Mouse (Mus musculus): ENCODE measurements at regions not wholly inside any gene's neighbourhood (a gene's known extent, or its start where the extent isn't known, plus 50 kb on each side); places are given as distances from the start of the nearest gene placed in this dataset.

DNA sequence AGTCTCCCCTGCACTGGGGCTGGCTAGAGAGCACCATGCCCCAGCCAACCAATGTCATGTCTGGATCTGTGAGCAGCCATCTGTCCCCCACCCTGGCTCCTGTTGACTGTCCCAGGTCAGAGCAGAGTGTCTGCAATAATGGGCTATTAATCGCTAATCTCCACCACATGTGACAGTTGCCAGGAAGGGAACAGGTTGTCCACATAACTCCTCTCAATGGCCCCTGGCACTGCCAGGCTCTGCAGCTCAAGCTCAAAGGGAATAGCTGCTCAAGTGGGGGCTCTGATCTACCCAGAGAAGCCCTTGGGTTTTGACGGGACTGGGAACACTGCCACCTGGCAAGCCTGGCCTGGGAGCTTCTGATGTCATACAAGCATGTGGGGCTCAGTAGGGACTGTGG, 231.4 kb downstream of the Cryba4 start:
- Histone ChIP-seq H3K9me3 (replicated peaks; ENCODE audit: control insufficient read depth, low read length) (no peaks in the 10 kb centered on the region), H3K4me2 (ENCODE audit: low read depth, low read length) (no peak overlapping the region), H3K27ac (ENCODE audit: low read length) (no peak overlapping the region), H3K9ac (ENCODE audit: low read length) (no peak overlapping the region), H3K27me3 (ENCODE audit: control insufficient read depth, insufficient read depth, low read length) (no peaks in the 10 kb centered on the region), H3K4me1 (ENCODE audit: control insufficient read depth, insufficient read depth, low read length) (no peaks in the 10 kb centered on the region), H3K36me3 (ENCODE audit: control insufficient read depth, insufficient read depth, low read length) (no peaks in the 10 kb centered on the region), H3K4me3 (replicated peaks; ENCODE audit: low read length) (no peak overlapping the region)
- 51% methylated on average over 2 of the region's 2 CpGs for WGBS
- no peak for ATAC-seq (ENCODE audit: insufficient read depth, low FRiP score)

DNA sequence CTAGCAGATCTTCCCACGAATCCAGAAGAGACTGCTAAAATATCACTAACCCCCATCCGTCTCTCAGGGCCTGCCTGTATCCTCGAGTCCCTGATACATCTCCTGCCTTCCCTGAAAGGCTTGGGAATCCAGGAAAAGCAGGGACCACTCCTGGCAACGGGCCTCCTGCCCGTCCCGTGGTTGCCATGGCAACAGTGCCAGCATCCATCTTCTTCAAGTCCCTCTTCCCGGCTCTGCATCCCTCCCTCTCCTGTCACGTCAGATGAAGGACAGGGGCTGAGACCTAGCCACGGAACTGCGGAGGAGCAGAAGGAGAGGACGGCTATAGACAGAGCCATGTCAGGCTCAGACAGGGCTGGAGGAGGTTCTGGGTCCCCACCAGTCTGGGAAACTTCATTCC, 222.4 kb downstream of the Cryba4 start:
- ATAC-seq (ENCODE audit: insufficient read depth, low FRiP score) = no peak
- H3K9ac ChIP-seq (ENCODE audit: low read length) = no peak overlapping the region
- peaks cover 4% of the 10 kb centered on the region; the same call in 1 of the 2 replicates for H3K27me3 ChIP-seq (ENCODE audit: control insufficient read depth, insufficient read depth, low read length)
- no peaks in the 10 kb centered on the region for H3K9me3 ChIP-seq (replicated peaks; ENCODE audit: control insufficient read depth, low read length)
- no peak overlapping the region for H3K4me3 ChIP-seq (replicated peaks; ENCODE audit: low read length)
- H3K27ac ChIP-seq (ENCODE audit: low read length) = no peak overlapping the region
- H3K4me2 ChIP-seq (ENCODE audit: low read depth, low read length) = no peak overlapping the region
- H3K36me3 ChIP-seq (ENCODE audit: control insufficient read depth, insufficient read depth, low read length) = no peaks in the 10 kb centered on the region
- H3K4me1 ChIP-seq (ENCODE audit: control insufficient read depth, insufficient read depth, low read length) = no peaks in the 10 kb centered on the region
- 37% methylated on average over 11 of the region's 11 CpGs for WGBS

DNA sequence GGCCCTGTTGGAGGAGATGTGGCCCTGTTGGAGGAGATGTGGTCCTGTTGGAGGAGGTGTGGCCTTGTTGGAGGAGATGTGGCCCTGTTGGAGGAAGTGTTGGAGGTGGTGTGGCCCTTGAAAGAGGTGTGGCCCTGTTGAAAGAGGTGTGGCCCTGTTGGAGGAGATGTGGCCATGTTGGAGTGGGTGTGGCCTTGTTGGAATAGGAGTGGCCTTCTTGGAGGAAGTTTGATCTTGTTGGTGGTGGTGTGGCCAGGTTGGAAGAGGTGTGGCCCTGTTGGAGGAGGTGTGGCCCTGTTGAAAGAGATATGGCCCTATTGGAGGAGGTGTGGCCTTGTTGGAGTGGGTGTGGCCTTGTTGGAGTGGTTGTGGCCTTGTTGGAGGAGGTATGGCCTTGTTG, 220.3 kb downstream of the Cryba4 start:
- Histone ChIP-seq H3K4me1 (ENCODE audit: control insufficient read depth, insufficient read depth, low read length) (no peaks in the 10 kb centered on the region), H3K4me2 (ENCODE audit: low read depth, low read length) (no peak overlapping the region), H3K27ac (ENCODE audit: low read length) (no peak overlapping the region), H3K27me3 (ENCODE audit: control insufficient read depth, insufficient read depth, low read length) (peaks cover 4% of the 10 kb centered on the region; the same call in 1 of the 2 replicates), H3K4me3 (replicated peaks; ENCODE audit: low read length) (no peak overlapping the region), H3K36me3 (ENCODE audit: control insufficient read depth, insufficient read depth, low read length) (no peaks in the 10 kb centered on the region), H3K9me3 (replicated peaks; ENCODE audit: control insufficient read depth, low read length) (no peaks in the 10 kb centered on the region), H3K9ac (ENCODE audit: low read length) (no peak overlapping the region)
- no peak for ATAC-seq (ENCODE audit: insufficient read depth, low FRiP score)

DNA sequence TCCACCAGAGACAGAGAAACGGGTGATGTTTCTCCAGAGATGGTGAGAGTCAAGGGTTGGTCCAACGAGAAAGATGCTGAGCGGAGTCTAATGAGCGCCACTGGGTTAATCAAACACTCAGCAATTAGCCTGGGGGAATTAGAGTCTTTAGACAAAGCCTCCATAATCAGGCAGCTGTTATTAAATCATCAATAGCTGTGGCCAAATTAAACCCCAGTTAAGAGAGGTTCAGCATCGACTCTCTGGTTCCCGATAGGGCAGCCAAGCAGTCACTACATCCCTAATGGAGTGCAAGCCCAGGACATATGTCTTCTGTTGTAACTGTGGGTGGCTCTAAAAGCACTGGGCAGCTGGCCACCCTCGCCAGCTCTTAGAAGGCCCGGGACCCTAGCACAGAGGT, 216.9 kb downstream of the Cryba4 start:
- WGBS = 83% methylated on average over 8 of the region's 8 CpGs
- Histone ChIP-seq H3K4me2 (ENCODE audit: low read depth, low read length) (no peak overlapping the region), H3K4me3 (replicated peaks; ENCODE audit: low read length) (no peak overlapping the region), H3K27me3 (ENCODE audit: control insufficient read depth, insufficient read depth, low read length) (peaks cover 4% of the 10 kb centered on the region; the same call in 1 of the 2 replicates), H3K9me3 (replicated peaks; ENCODE audit: control insufficient read depth, low read length) (no peaks in the 10 kb centered on the region), H3K36me3 (ENCODE audit: control insufficient read depth, insufficient read depth, low read length) (no peaks in the 10 kb centered on the region), H3K4me1 (ENCODE audit: control insufficient read depth, insufficient read depth, low read length) (no peaks in the 10 kb centered on the region), H3K9ac (ENCODE audit: low read length) (no peak overlapping the region), H3K27ac (ENCODE audit: low read length) (no peak overlapping the region)
- ATAC-seq (ENCODE audit: insufficient read depth, low FRiP score) = no peak

DNA sequence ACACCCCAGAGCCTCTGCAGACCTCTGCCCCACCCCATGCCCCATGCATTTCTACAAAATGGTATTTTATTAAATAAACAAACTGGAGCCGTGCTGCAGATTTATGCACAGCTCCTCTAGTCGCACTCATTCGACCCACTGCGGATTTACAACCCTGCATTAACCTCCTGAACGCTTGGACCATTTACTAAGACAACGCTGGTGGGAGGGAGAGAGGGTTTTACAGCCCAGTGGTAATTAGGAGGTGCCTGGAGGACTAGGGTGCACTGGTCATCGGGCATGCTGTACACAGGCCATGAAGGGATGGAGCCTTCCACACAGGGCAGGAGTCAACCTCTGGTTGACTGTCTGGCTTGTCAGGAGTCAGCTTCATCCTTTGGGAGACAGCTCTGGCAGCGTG, 215.2 kb downstream of the Cryba4 start:
- Histone ChIP-seq H3K9ac (ENCODE audit: low read length) (no peak overlapping the region), H3K4me2 (ENCODE audit: low read depth, low read length) (no peak overlapping the region), H3K27me3 (ENCODE audit: control insufficient read depth, insufficient read depth, low read length) (peaks cover 4% of the 10 kb centered on the region; the same call in 1 of the 2 replicates), H3K36me3 (ENCODE audit: control insufficient read depth, insufficient read depth, low read length) (no peaks in the 10 kb centered on the region), H3K27ac (ENCODE audit: low read length) (no peak overlapping the region), H3K4me3 (replicated peaks; ENCODE audit: low read length) (no peak overlapping the region), H3K9me3 (replicated peaks; ENCODE audit: control insufficient read depth, low read length) (no peaks in the 10 kb centered on the region), H3K4me1 (ENCODE audit: control insufficient read depth, insufficient read depth, low read length) (no peaks in the 10 kb centered on the region)
- no peak for ATAC-seq (ENCODE audit: insufficient read depth, low FRiP score)
- 19% methylated on average over 8 of the region's 8 CpGs for WGBS

DNA sequence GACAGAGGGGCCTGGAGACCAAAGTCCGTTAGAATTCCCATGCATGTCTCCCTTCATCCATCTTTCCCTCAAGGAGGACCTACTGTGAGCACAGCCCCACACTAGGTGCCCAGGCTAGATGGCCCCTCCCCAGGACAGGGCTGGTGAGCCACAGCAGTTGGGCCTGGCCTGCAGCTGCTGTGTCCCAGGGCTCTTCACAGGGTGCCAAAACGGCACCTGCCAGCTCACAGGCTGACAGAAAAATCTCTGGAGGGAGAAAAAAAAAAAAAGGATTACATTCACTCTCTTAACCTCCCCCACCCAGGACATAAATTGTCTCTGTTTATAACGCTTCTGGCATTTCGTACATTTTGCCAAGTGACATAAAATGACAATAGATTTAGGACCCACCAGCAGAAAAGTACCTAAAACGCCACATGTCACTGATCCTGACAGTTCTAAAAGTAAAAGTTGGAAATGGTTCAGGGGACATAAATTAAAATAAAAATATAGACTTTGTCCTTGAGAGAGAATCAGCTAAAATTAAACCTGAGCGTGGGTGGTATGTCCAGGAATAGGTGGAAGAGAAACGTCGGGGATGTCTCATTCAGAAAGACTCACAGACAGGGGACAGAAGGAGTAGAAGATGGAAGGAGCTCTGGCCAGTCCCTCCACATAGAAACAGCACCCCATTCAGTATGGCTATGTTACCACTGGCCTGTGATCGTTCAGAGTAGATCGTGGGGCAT, 212.5 kb downstream of the Cryba4 start:
- no peaks in the 10 kb centered on the region for H3K9me3 ChIP-seq (replicated peaks; ENCODE audit: control insufficient read depth, low read length)
- H3K9ac ChIP-seq (ENCODE audit: low read length) = no peak overlapping the region
- 41% methylated on average over 10 of the region's 10 CpGs for WGBS
- no peak overlapping the region for H3K4me2 ChIP-seq (ENCODE audit: low read depth, low read length)
- H3K4me1 ChIP-seq (ENCODE audit: control insufficient read depth, insufficient read depth, low read length) = no peaks in the 10 kb centered on the region
- H3K27me3 ChIP-seq (ENCODE audit: control insufficient read depth, insufficient read depth, low read length) = no peaks in the 10 kb centered on the region; the same call in 1 of the 2 replicates
- ATAC-seq (ENCODE audit: insufficient read depth, low FRiP score) = no peak
- no peaks in the 10 kb centered on the region for H3K36me3 ChIP-seq (ENCODE audit: control insufficient read depth, insufficient read depth, low read length)
- H3K27ac ChIP-seq (ENCODE audit: low read length) = no peak overlapping the region
- no peak overlapping the region for H3K4me3 ChIP-seq (replicated peaks; ENCODE audit: low read length)

DNA sequence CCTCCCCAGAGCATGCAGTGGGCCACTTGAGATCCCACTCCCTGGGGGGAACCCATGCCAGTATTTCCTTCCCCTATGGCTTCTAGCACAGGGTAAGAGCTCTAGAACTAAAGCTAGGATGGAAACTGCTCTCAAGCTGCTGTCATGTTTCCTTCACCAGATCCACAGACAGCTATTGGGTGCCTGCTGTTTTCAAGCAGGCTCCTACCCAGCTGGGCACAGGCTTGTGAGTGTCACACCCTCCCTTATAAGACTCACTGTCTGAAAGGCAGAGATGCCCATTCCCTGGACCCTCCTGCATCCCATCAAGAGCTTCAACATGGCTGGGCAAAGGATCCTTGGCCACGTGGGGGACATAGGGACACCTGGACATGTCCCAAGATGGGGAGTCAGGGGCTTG, 211.6 kb downstream of the Cryba4 start:
- H3K9ac ChIP-seq (ENCODE audit: low read length) = no peak overlapping the region
- no peak overlapping the region for H3K4me2 ChIP-seq (ENCODE audit: low read depth, low read length)
- no peaks in the 10 kb centered on the region; the same call in 1 of the 2 replicates for H3K27me3 ChIP-seq (ENCODE audit: control insufficient read depth, insufficient read depth, low read length)
- WGBS = 48% methylated on average over 1 of the region's 1 CpGs
- H3K4me3 ChIP-seq (replicated peaks; ENCODE audit: low read length) = no peak overlapping the region
- no peak for ATAC-seq (ENCODE audit: insufficient read depth, low FRiP score)
- no peaks in the 10 kb centered on the region for H3K4me1 ChIP-seq (ENCODE audit: control insufficient read depth, insufficient read depth, low read length)
- no peaks in the 10 kb centered on the region for H3K36me3 ChIP-seq (ENCODE audit: control insufficient read depth, insufficient read depth, low read length)
- H3K9me3 ChIP-seq (replicated peaks; ENCODE audit: control insufficient read depth, low read length) = no peaks in the 10 kb centered on the region
- no peak overlapping the region for H3K27ac ChIP-seq (ENCODE audit: low read length)

DNA sequence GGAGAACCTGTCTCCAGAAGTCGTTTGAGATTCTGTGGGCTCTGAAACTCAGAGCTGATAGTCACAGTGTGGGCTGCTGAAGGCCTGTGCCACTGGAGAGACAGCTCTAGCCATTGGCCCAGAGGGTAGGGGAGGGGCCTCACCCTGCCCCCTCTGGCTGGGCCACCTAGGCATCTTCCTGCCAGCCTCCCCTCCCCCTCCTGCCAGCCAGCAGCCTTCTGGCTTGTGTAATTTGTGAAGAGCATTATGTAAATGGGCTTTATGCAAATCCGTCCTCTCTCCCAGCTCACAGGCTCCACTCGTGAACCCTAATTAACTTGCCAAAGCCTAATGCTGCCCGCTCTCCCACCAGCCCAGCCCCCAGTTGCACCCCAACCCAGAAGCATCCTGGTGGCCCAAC, 211.0 kb downstream of the Cryba4 start:
- H3K4me1 ChIP-seq (ENCODE audit: control insufficient read depth, insufficient read depth, low read length) = no peaks in the 10 kb centered on the region
- WGBS = 52% methylated on average over 4 of the region's 4 CpGs
- H3K4me2 ChIP-seq (ENCODE audit: low read depth, low read length) = no peak overlapping the region
- no peak for ATAC-seq (ENCODE audit: insufficient read depth, low FRiP score)
- no peak overlapping the region for H3K9ac ChIP-seq (ENCODE audit: low read length)
- no peak overlapping the region for H3K4me3 ChIP-seq (replicated peaks; ENCODE audit: low read length)
- H3K36me3 ChIP-seq (ENCODE audit: control insufficient read depth, insufficient read depth, low read length) = no peaks in the 10 kb centered on the region
- no peak overlapping the region for H3K27ac ChIP-seq (ENCODE audit: low read length)
- H3K9me3 ChIP-seq (replicated peaks; ENCODE audit: control insufficient read depth, low read length) = no peaks in the 10 kb centered on the region
- H3K27me3 ChIP-seq (ENCODE audit: control insufficient read depth, insufficient read depth, low read length) = no peaks in the 10 kb centered on the region; the same call in 1 of the 2 replicates

DNA sequence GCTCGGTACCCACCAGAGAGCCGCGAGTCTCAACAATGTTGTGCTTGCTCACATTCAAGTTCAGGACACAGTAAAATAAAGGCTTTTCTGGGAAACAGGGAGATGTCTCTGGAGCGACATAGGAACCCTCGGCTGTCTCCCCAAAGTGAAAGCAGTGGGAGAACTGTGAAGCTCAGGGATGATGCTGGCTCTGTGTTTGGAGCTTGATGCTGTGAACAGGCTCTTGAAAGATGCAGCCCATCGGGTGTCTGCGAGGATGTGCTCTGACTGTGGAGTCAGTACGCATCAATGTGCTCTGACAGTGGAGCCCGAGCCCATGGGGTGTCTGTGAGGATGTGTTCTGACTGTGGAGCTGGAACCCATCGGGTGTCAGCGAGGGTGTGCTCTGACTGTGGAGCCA, 210.1 kb downstream of the Cryba4 start:
- no peaks in the 10 kb centered on the region for H3K36me3 ChIP-seq (ENCODE audit: control insufficient read depth, insufficient read depth, low read length)
- H3K9ac ChIP-seq (ENCODE audit: low read length) = no peak overlapping the region
- H3K27me3 ChIP-seq (ENCODE audit: control insufficient read depth, insufficient read depth, low read length) = no peaks in the 10 kb centered on the region; the same call in 1 of the 2 replicates
- ATAC-seq (ENCODE audit: insufficient read depth, low FRiP score) = no peak
- no peak overlapping the region for H3K4me2 ChIP-seq (ENCODE audit: low read depth, low read length)
- H3K9me3 ChIP-seq (replicated peaks; ENCODE audit: control insufficient read depth, low read length) = no peaks in the 10 kb centered on the region
- no peak overlapping the region for H3K27ac ChIP-seq (ENCODE audit: low read length)
- WGBS = 81% methylated on average over 11 of the region's 11 CpGs
- no peaks in the 10 kb centered on the region for H3K4me1 ChIP-seq (ENCODE audit: control insufficient read depth, insufficient read depth, low read length)
- no peak overlapping the region for H3K4me3 ChIP-seq (replicated peaks; ENCODE audit: low read length)
